Mouse (Mus musculus): ENCODE data around the gene Aspdh.
A peak's percentile ranks its signal among the peaks of the same experiment; 100 is the strongest.

Gene Aspdh

GRCm38 (mm10) chr7:44465111-44465510, at the start of gene Aspdh:
Aspdh (plus strand) TSS chr7:44465391.
- peak; percentile 59 for DNase-seq (ENCODE audit: low spot score)

- no peak for DNase-seq (ENCODE audit: low spot score)
Observed at GRCm38 (mm10) chr7:44427666-44428065, 37.5 kb upstream of the Aspdh start.

DNA sequence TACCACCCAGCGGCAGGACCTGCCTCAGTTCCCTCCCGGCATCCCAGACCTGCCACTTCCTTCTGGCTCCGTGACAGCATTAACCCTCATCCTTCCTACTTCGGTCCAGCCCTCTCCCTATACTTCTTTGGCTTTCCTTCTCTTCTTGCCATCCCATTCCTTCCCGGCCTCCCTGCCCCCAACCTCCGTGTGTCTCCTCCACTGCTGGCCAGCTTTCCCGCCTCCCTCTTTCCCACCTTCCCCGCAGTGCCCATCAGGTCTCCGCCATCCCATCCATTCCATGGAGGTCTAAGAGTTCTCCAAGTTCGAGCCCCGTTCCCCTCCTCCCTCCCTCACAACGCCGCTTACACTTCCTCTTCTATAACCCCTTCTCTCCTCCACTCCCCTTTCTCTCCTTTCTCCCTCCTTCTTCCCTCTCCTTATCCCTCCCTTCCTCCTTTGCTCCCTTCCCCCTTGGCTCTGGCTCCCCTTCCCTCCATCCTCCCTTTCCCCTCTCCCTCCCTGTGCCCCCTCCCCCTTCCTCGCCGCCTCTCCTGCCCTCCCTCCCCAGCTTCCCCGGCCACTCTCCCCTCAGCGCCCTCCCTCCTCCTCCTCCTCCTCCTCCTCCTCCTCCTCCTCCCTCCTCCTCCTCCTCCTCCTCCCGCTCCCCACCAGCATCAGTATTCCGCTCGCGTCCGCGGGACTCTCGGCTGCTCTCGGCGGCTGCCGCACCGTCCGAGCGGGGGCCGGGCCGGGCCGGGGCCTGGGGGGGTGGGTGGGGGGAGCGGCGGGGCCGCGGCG, 36.8 kb upstream of the Aspdh start:
- DNase-seq (ENCODE audit: low spot score): no peak

GRCm38 (mm10) chr7:44428968-44429521, 36.1 kb upstream of the Aspdh start, which contains the start of gene Lrrc4b:
Lrrc4b (plus strand) TSS chr7:44429018.
- DNase-seq (ENCODE audit: low spot score): no peak

- DNase-seq (ENCODE audit: low spot score): no peak
Observed at GRCm38 (mm10) chr7:44429534-44430488, 35.4 kb upstream of the Aspdh start.

GRCm38 (mm10) chr7:44432550-44432949, 32.6 kb upstream of the Aspdh start:
- no peak for DNase-seq (ENCODE audit: low spot score)

- DNase-seq (ENCODE audit: low spot score): peak; percentile 61
Observed at GRCm38 (mm10) chr7:44433371-44433770, 31.8 kb upstream of the Aspdh start.

- DNase-seq (ENCODE audit: low spot score): no peak
Observed at GRCm38 (mm10) chr7:44434089-44434488, 31.1 kb upstream of the Aspdh start.

GRCm38 (mm10) chr7:44435796-44436195, 29.4 kb upstream of the Aspdh start:
- no peak for DNase-seq (ENCODE audit: low spot score)

GRCm38 (mm10) chr7:44436267-44436666, 28.9 kb upstream of the Aspdh start:
- DNase-seq (ENCODE audit: low spot score): no peak

GRCm38 (mm10) chr7:44437188-44437587, 28.0 kb upstream of the Aspdh start:
- DNase-seq (ENCODE audit: low spot score): no peak

DNA sequence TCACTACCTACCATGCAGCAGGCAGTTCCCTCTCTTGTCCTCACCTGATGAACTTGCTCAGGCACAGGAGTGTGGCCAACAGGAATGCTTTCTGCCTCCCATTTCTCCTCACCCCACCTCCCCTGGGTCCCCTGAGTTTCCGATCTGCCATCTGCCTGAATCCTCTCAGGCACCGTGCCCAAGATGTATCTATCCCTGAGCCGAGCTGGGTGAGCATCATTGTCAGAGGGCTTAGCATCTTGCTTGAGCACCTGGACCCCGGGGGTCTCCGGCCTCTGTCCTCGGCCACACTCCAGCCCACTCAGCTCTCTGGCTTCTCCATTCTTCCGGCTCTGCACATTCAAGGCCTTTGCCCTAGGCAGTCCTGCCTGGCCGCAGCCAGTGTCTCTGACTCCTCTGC, 27.3 kb upstream of the Aspdh start:
- no peak for DNase-seq (ENCODE audit: low spot score)

DNA sequence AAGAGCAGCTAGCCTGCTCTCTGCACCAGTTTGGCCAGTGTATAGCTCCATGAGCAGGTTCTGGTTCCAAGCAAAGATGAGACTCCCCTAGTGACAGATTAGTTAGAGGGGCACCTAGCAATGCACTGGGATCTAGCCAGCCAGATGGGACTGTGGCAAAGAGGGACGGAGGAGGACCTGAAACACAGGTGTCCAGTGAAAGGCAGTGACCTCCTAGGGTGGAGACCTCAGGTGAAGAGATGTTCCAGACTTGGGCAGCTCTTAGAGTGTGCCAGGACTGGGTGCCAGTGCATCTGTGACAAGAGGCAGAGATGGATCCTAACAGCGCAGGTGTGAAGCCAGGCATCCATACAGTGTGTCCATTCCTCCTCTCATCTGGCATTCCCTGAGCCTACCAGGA, 25.5 kb upstream of the Aspdh start:
- DNase-seq (ENCODE audit: low spot score): no peak

- DNase-seq (ENCODE audit: low spot score): no peak
Observed at GRCm38 (mm10) chr7:44440479-44440878, 24.7 kb upstream of the Aspdh start.

GRCm38 (mm10) chr7:44441180-44441579, 24.0 kb upstream of the Aspdh start:
- DNase-seq (ENCODE audit: low spot score): no peak

GRCm38 (mm10) chr7:44441648-44442109, 23.5 kb upstream of the Aspdh start:
- DNase-seq (ENCODE audit: low spot score): no peak

GRCm38 (mm10) chr7:44442407-44442821, 22.8 kb upstream of the Aspdh start:
- no peak for DNase-seq (ENCODE audit: low spot score)

DNA sequence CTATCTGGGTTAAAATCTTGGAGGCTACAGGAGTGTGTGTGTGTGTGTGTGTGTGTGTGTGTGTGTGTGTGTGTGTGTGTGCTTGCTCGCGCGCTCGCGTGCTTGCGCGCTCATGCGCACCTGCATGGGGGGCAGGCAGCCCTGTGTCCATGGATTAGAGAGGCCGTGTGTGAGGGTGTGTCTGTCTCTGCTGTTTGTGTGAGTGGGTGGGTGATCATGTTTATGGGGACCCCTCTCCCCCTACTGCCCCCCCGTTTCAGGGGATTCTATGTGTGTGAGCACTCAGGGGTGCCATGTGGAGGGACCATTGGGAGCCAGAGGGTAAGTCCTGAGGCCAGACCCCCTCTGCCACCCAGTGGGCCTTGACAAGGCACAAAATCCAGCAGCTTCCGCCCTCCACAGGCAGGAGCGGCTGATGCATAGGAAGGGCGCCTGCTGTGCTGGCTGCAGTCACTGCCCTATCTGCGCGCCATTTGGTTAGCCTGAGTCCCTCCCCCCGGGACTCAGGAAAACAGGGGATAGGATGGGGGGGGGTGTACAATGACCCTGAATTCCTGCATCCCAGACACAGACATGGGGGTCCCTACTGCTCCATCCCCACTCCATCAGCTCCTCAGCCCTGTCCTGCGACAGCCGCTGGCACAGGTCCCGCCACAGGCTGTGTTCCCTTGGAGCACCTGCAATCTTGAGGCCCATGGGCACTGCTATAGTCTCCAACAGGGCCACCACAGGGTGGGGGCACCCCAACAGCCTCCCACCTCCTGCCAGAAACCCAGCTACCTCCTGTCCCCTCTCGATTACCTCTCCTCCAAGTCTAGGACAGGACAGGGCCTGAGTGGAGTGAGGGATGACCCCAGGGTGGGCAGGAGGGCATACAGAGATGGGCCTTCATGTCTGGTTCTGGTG, 21.7 kb upstream of the Aspdh start:
- no peak for DNase-seq (ENCODE audit: low spot score)

DNA sequence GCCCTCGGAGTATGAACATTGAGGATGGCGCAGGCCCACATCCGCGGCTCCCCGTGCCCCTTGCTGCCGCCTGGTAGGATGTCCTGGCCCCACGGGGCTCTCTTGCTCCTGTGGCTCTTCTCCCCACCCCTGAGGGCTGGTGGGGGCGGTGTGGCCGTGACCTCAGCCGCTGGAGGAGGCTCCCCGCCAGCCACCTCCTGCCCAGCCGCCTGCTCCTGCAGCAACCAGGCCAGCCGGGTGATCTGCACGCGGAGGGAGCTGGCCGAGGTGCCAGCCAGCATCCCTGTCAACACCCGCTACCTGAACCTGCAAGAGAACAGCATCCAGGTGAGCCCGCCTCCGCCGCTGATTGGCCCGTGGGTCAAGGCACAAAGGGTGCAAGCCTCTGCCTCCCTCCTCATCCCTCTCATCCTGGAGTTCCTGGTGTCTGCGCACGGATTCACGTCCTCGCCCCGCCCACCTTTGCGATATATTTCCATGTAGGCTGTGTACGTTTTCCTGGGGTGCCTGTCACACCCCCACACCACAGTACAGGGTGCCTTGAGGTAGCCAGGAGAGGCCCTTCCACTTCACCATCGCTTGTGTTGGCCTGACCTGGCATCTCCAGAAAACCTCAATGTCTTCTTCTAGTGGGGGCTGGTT, 20.2 kb upstream of the Aspdh start:
- DNase-seq (ENCODE audit: low spot score): no peak

DNA sequence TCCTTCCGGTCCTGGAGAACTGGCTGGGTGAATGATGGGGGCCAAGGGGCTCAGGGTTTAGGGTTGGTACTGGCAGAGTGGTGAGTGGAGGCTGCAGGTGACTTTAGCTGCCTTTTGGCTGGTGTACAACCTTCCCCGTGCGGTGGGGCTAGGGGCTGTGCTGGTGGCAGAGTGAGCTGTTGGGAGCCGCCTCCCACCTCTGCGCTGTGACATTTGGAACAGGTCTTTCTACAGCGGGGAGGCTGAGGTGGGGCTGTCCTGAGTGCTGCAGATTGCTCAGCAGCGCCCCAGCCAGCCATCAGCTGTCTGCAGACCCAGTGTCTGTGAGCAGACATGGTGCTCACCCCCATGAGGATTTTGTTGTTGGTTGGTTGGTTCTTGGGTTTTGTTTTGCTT, 19.7 kb upstream of the Aspdh start:
- DNase-seq (ENCODE audit: low spot score): no peak
